Mouse (Mus musculus): Measurements from ENCODE around the gene Uba5. TPM values are rescaled to one million over a fixed set of nuclear protein-coding genes. Genes with fewer than 3 reads are reported as not detected.

Gene Uba5
- polyA plus RNA-seq, 1 experiment from 2014 or later: 45.7 TPM

- H3K27me3 ChIP-seq (replicated peaks; ENCODE audit: low read depth, poor library complexity, severe bottlenecking): peaks cover 11% of the 10 kb centered on the region; the same call in 1 of the 2 replicates
Observed at GRCm38 (mm10) chr9:104001921-104002859, 60.7 kb downstream of the Uba5 start, which contains the start of gene Nphp3. Gene Nphp3 (plus strand): TSS chr9:104002544.

DNA sequence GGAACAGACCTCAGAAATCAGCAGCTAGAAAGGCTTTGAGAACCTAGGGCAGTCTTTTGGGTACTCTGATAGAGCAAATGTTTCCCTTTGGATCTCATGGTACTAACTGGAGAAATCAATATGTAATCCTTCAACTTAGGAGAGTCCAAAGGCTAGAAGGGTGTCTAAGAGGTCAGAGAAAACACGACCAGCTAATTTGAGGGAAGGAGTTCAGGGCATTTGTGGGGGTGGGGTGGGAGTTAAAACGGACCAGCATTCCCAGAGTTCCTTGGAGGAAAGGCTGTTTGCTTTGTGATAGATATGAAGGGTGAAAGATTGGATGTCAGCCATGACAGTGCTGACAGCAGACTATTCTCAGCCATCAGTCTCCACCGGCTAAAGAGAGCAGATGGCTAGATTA is 62.3 kb downstream of the Uba5 start:
- peaks cover 31% of the 10 kb centered on the region for H3K4me1 ChIP-seq
- WGBS: 52% methylated on average over 3 of the region's 3 CpGs
- no peak for DNase-seq (ENCODE audit: low spot score)
- peaks cover 12% of the 10 kb centered on the region; the same call in 1 of the 2 replicates for H3K27me3 ChIP-seq (replicated peaks; ENCODE audit: low read depth, poor library complexity, severe bottlenecking)
- peaks cover 3% of the 10 kb centered on the region for H3K36me3 ChIP-seq (replicated peaks)
- H3K9me3 ChIP-seq: no peaks in the 10 kb centered on the region
- H3K4me3 ChIP-seq: no peak overlapping the region
- H3K27ac ChIP-seq (replicated peaks): no peak overlapping the region

More at GRCm38 (mm10) chr9:104001921-104002859, 60.7 kb downstream of the Uba5 start, which contains the start of gene Nphp3:
- Histone ChIP-seq H3K36me3 (replicated peaks) (peaks cover 12% of the 10 kb centered on the region), H3K27ac (replicated peaks) (peak within 1 kb of the TSS; percentile 86), H3K4me1 (peaks cover 31% of the 10 kb centered on the region), H3K4me3 (peak within 1 kb of the TSS; percentile 72), H3K9me3 (no peaks in the 10 kb centered on the region)
- 1% methylated on average over 55 of the region's 55 CpGs for WGBS
- DNase-seq (ENCODE audit: low spot score): peak; percentile 99

Other genes starting within 250 kb of the Uba5 start
- 3.7 and 4.4 TPM in 2 replicates for gene Nphp3, start 60.6 kb downstream of the Uba5 start, polyA plus RNA-seq (2016; fragmentation: Nextera tagmentation; extraction: Ambion mirVana)
- not detected in 2 replicates for gene Gm28305, start 22.5 kb downstream of the Uba5 start, polyA plus RNA-seq (2016; fragmentation: Nextera tagmentation; extraction: Ambion mirVana)
- gene Acad11, start 243 bp upstream of the Uba5 start, polyA plus RNA-seq (2016; fragmentation: Nextera tagmentation; extraction: Ambion mirVana): 9.7 and 10.2 TPM in 2 replicates
- 0.19 and 0.41 TPM in 2 replicates for gene Ackr4, start 63.8 kb upstream of the Uba5 start, polyA plus RNA-seq (2016; fragmentation: Nextera tagmentation; extraction: Ambion mirVana)
- 19.1 and 19.3 TPM in 2 replicates for gene Dnajc13, start 199.8 kb upstream of the Uba5 start, polyA plus RNA-seq (2016; fragmentation: Nextera tagmentation; extraction: Ambion mirVana)